Mouse (Mus musculus): ENCODE results near the gene Sec24d.

- TF ChIP-seq CTCF (conservative IDR thresholded peaks at IDR 0.05; ENCODE audit: insufficient read depth, insufficient read length, low read depth, low read length) (no peak), POLR2A (IDR thresholded peaks at IDR 0.05; ENCODE audit: low read depth, low read length) (no peak)
Observed at GRCm38 (mm10) chr3:123370927-123371326, 103.7 kb downstream of the Sec24d start.

Measured in kidney, adult 2 months (tissue).